Comparison of ENCODE assay signal across 20 mouse cellular contexts in the genomic region with DNA sequence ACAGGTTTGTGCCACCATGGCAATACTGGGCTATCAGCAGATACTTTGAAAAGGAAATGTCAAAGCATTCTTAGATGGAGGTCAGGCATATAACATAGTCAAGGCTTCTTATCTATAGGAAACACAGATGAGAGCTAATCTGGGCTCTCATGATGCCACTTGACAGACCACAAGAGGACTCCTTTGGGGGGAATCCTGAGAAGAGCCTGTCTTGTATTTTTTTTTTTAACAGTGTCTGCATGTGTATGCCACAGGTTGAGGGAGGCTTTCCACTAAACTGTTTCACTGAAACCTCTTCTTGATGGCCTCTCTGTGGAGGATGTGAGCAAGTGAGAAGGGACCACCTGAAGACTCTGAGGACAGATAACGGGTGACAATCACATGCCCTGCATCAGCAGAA. TPM values are rescaled to one million over a fixed set of nuclear protein-coding genes. Genes with fewer than 3 reads are reported as not detected.
DNase-seq lines count a peak whose midpoint lies in the region; ATAC-seq and TF ChIP-seq lines count a peak whose summit lies in the region.
"Had no signal": no experiment of that assay in that cellular context is flagged by ENCODE, and none has a peak within 500 bp of the region (broad histone marks: within the 10 kb centered on the region; RNA-seq: fewer than 3 reads in every experiment).

No protein-coding gene starts in this region.

- ATAC-seq in liver, embryonic 11.5 days (replicated peaks; ENCODE audit: low FRiP score) = peak; percentile 74
- ATAC-seq in liver, embryonic 14.5 days (ENCODE audit: insufficient read depth) = peak; percentile 64
- ATAC-seq: forebrain, embryonic 14.5 days had no signal

- H3K4me3 ChIP-seq in heart, adult 2 months = no peak overlapping the region
- H3K4me3 ChIP-seq in liver, embryonic 11.5 days (ENCODE audit: low read depth, low read length) = no peak overlapping the region
- no peak overlapping the region for H3K4me3 ChIP-seq in liver, embryonic 14.5 days (ENCODE audit: insufficient read depth in 1 of 2, low read depth in 2 of 2, low read length in 2 of 2)
- H3K4me3 ChIP-seq in kidney, adult 2 months (ENCODE audit: insufficient read depth, low read depth, low read length) = no peak overlapping the region
- H3K4me3 ChIP-seq: embryonic facial prominence, embryonic 12.5 days; erythroblast, embryonic 14.5 days; limb, embryonic 12.5 days; neural tube, embryonic 13.5 days had no signal

- no peak overlapping the region for H3K9ac ChIP-seq in heart, adult 2 months (ENCODE audit: low read depth, low read length)
- H3K9ac ChIP-seq in liver, embryonic 11.5 days (ENCODE audit: low read depth, low read length) = no peak overlapping the region
- no peak overlapping the region for H3K9ac ChIP-seq in liver, embryonic 14.5 days (replicated peaks)
- H3K9ac ChIP-seq: embryonic facial prominence, embryonic 12.5 days; limb, embryonic 12.5 days; lung, embryonic 14.5 days; neural tube, embryonic 13.5 days had no signal

- H3K79me2 ChIP-seq in heart, adult 2 months (replicated peaks; ENCODE audit: control insufficient read depth, insufficient read depth, low read length) = no peaks in the 10 kb centered on the region

- H3K27me3 ChIP-seq in heart, adult 2 months (ENCODE audit: control insufficient read depth, insufficient read depth, low read length) = no peaks in the 10 kb centered on the region
- H3K27me3 ChIP-seq in liver, embryonic 11.5 days (replicated peaks; ENCODE audit: control insufficient read depth, insufficient read depth, low read length) = no peaks in the 10 kb centered on the region
- no peaks in the 10 kb centered on the region for H3K27me3 ChIP-seq in liver, embryonic 14.5 days (ENCODE audit: control insufficient read depth, insufficient read depth, low read length)
- no peaks in the 10 kb centered on the region for H3K27me3 ChIP-seq in kidney, adult 2 months (replicated peaks; ENCODE audit: control insufficient read depth, insufficient read depth, low read length)
- H3K27me3 ChIP-seq: embryonic facial prominence, embryonic 12.5 days; limb, embryonic 12.5 days; neural tube, embryonic 13.5 days had no signal

- peak overlapping the region; percentile 81; the same call in 1 of the 2 replicates for H3K27ac ChIP-seq in heart, adult 2 months
- 0 out of 2 replicates have a peak overlapping the region, but pooled peaks have one; percentile 2 for H3K27ac ChIP-seq in liver, embryonic 11.5 days (ENCODE audit: low read depth, low read length)
- H3K27ac ChIP-seq in liver, embryonic 14.5 days = no peak overlapping the region
- H3K27ac ChIP-seq in kidney, adult 2 months (ENCODE audit: insufficient read depth, low read depth, low read length) = no peak overlapping the region
- H3K27ac ChIP-seq: embryonic facial prominence, embryonic 12.5 days; hindbrain, postnatal 0 days; kidney, postnatal 0 days; limb, embryonic 12.5 days; macrophage; neural tube, embryonic 13.5 days had no signal

- TF ChIP-seq EP300 in heart, adult 2 months (IDR thresholded peaks at IDR 0.05; ENCODE audit: insufficient read depth, low read depth, low read length) = no peak
- TF ChIP-seq EP300 in liver, embryonic 14.5 days (IDR thresholded peaks at IDR 0.05; ENCODE audit: low read depth) = peak; percentile 37

- no peak for TF ChIP-seq CTCF in heart, adult 2 months (IDR thresholded peaks at IDR 0.05)
- TF ChIP-seq CTCF in liver, embryonic 14.5 days (IDR thresholded peaks at IDR 0.05; ENCODE audit: low read depth) = no peak
- TF ChIP-seq CTCF in kidney, adult 2 months (conservative IDR thresholded peaks at IDR 0.05; ENCODE audit: insufficient read depth, insufficient read length, low read depth, low read length) = no peak

- no peak for TF ChIP-seq POLR2A in heart, adult 2 months (IDR thresholded peaks at IDR 0.05; ENCODE audit: insufficient read depth, low read depth, low read length)
- TF ChIP-seq POLR2A in kidney, adult 2 months (IDR thresholded peaks at IDR 0.05; ENCODE audit: low read depth, low read length) = no peak

- H3K9me3 ChIP-seq in liver, embryonic 11.5 days (ENCODE audit: control insufficient read depth, low read length) = no peaks in the 10 kb centered on the region; the same call in 1 of the 2 replicates
- no peaks in the 10 kb centered on the region for H3K9me3 ChIP-seq in liver, embryonic 14.5 days (ENCODE audit: control insufficient read depth, low read length)
- H3K9me3 ChIP-seq: limb, embryonic 12.5 days; neural tube, embryonic 13.5 days had no signal

- H3K36me3 ChIP-seq in heart, adult 2 months (ENCODE audit: control insufficient read depth, insufficient read depth, low read length) = no peaks in the 10 kb centered on the region
- no peaks in the 10 kb centered on the region for H3K36me3 ChIP-seq in liver, embryonic 11.5 days (ENCODE audit: control insufficient read depth, insufficient read depth, low read length)
- H3K36me3 ChIP-seq in liver, embryonic 14.5 days (replicated peaks; ENCODE audit: control insufficient read depth, insufficient read depth, low read depth) = no peaks in the 10 kb centered on the region
- H3K36me3 ChIP-seq in kidney, adult 2 months (ENCODE audit: control insufficient read depth, insufficient read depth, low read length) = no peaks in the 10 kb centered on the region
- H3K36me3 ChIP-seq: embryonic facial prominence, embryonic 12.5 days; limb, embryonic 12.5 days; neural tube, embryonic 13.5 days had no signal

- H3K4me2 ChIP-seq in liver, embryonic 11.5 days = no peak overlapping the region; the same call in 1 of the 2 replicates
- no peak overlapping the region for H3K4me2 ChIP-seq in liver, embryonic 14.5 days (ENCODE audit: low read depth)
- H3K4me2 ChIP-seq: embryonic facial prominence, embryonic 12.5 days; limb, embryonic 12.5 days; lung, embryonic 14.5 days; neural tube, embryonic 13.5 days had no signal

- intact Hi-C loops in heart, adult 2 months (cut with DNase I) = loop anchor here (5.0 kb wide), 1 partner anchor 37 kb away; no protein-coding TSS in a partner anchor

- peaks cover 7% of the 10 kb centered on the region for H3K4me1 ChIP-seq in heart, adult 2 months (ENCODE audit: control insufficient read depth, insufficient read depth, low read length)
- H3K4me1 ChIP-seq in liver, embryonic 11.5 days (replicated peaks; ENCODE audit: control insufficient read depth, insufficient read depth, low read length) = peaks cover 45% of the 10 kb centered on the region
- H3K4me1 ChIP-seq in liver, embryonic 14.5 days (replicated peaks; ENCODE audit: control insufficient read depth in 2 of 2, insufficient read depth in 2 of 2, low read length in 1 of 2) = peaks cover 6 to 40% of the 10 kb centered on the region in 2 experiments
- H3K4me1 ChIP-seq in kidney, adult 2 months (ENCODE audit: control insufficient read depth, insufficient read depth, low read length) = no peaks in the 10 kb centered on the region; the same call in 1 of the 2 replicates

- DNase-seq in heart, adult 2 months = no peak
- DNase-seq in heart, postnatal 4 days = no peak
- no peak for DNase-seq in liver, embryonic 11.5 days (ENCODE audit: low spot score)
- DNase-seq in liver = no peak
- peak; percentile 35 to 44 (median 41) for DNase-seq in liver, embryonic 14.5 days (ENCODE audit: low read depth in 3 of 3, low spot score in 3 of 3)
- no peak for DNase-seq in kidney, adult 2 months
- no peak for DNase-seq in gastrocnemius, postnatal 10 days
- DNase-seq: cerebellum, adult 8-10 months; kidney, adult 11 months; lung, embryonic 14.5 days; midbrain, embryonic 14.5 days; thymus, postnatal 14 days had no signal

- 79% methylated on average over 1 of the region's 1 CpGs for WGBS in heart, adult 2 months
- WGBS in liver, embryonic 11.5 days = 30% methylated on average over 1 of the region's 1 CpGs
- 17% methylated on average over 1 of the region's 1 CpGs for WGBS in liver, embryonic 14.5 days (ENCODE audit: insufficient replicate concordance)
- 91% methylated on average over 1 of the region's 1 CpGs for WGBS in kidney, adult 2 months

RNA-seq across cellular contexts. Expression of a gene that starts 9.2 kb away (rescaled TPM):
- total RNA-seq in heart, adult 2 months (2021) = 1 to 10 TPM; 1.1 to 1.9 TPM
- 2.9 and 4.6 TPM in 2 replicates for polyA plus RNA-seq in heart, adult 2 months (2012; rRNA removed)
- 1 to 10 TPM; 1.2 to 2.0 TPM for total RNA-seq in heart, postnatal 4 days (2021)
- polyA plus RNA-seq in liver, embryonic 11.5 days (2014; fragmentation: Nextera tagmentation; extraction: Ambion mirVana) = 27.1 and 28.8 TPM in 2 replicates
- 8.3 and 10.9 TPM in 2 replicates for polyA plus RNA-seq in liver, embryonic 14.5 days (2012; rRNA removed)
- 7.3 and 9.8 TPM in 2 replicates for polyA plus RNA-seq in liver, embryonic 14.5 days (2014; fragmentation: Nextera tagmentation; extraction: Ambion mirVana)
- 2.8 and 6.4 TPM in 2 replicates for polyA plus RNA-seq in kidney, adult 2 months (2012; rRNA removed)
- 1 to 10 TPM; 1.2 to 4.1 TPM for total RNA-seq in gastrocnemius, postnatal 10 days (2021)

RNA-seq across cellular contexts. Expression of a gene that starts 48.6 kb away (rescaled TPM):
- total RNA-seq in heart, adult 2 months (2021) = 1 to 10 TPM in 1 of 2 experiments, under 1 TPM in 1; 0.86 to 1.0 TPM
- 0.37 and 0.73 TPM in 2 replicates for polyA plus RNA-seq in heart, adult 2 months (2012; rRNA removed)
- total RNA-seq in heart, postnatal 4 days (2021) = 1 to 10 TPM; 2.4 to 2.9 TPM
- polyA plus RNA-seq in liver, embryonic 11.5 days (2014; fragmentation: Nextera tagmentation; extraction: Ambion mirVana) = 5.0 and 6.0 TPM in 2 replicates
- 0.06 and 0.13 TPM in 2 replicates for polyA plus RNA-seq in liver, embryonic 14.5 days (2012; rRNA removed)
- 0.35 and 0.51 TPM in 2 replicates for polyA plus RNA-seq in liver, embryonic 14.5 days (2014; fragmentation: Nextera tagmentation; extraction: Ambion mirVana)
- 10.0 and 10.2 TPM in 2 replicates for polyA plus RNA-seq in kidney, adult 2 months (2012; rRNA removed)
- 10 to 100 TPM; 12.3 to 16.6 TPM for total RNA-seq in gastrocnemius, postnatal 10 days (2021)
- polyA plus RNA-seq: erythroblast, embryonic 14.5 days; macrophage had no signal

Comparison
In these comparisons a context has a peak if more than half of its experiments do, and no peak if none do; other contexts are left out.
1. DNase-seq: peak in liver, embryonic 14.5 days (3 of 3); none in heart, adult 2 months (0 of 2), heart, postnatal 4 days (single experiment), liver, embryonic 11.5 days (single experiment), liver (single experiment), kidney, adult 2 months (single experiment) and gastrocnemius, postnatal 10 days (single experiment).
2. H3K27ac ChIP-seq: peak in heart, adult 2 months (single experiment) and liver, embryonic 11.5 days (single experiment); none in liver, embryonic 14.5 days (single experiment) and kidney, adult 2 months (single experiment).